In genomic region chr7:141026097-141026739, GRCm38 (mm10) we compare ENCODE assay signal across 12 mouse cellular contexts. TPM values are rescaled to one million over a fixed set of nuclear protein-coding genes. Genes with fewer than 3 reads are reported as not detected.
A peak's percentile ranks its signal among the peaks of the same experiment; 100 is the strongest.
DNase-seq lines count a peak whose midpoint lies in the region; ATAC-seq and TF ChIP-seq lines count a peak whose summit lies in the region.
"Had no signal": no experiment of that assay in that cellular context is flagged by ENCODE, and none has a peak within 500 bp of the region (broad histone marks: within the 10 kb centered on the region; RNA-seq: fewer than 3 reads in every experiment).

No protein-coding gene starts in this region.

- TF ChIP-seq CTCF in E14TG2a.4 (conservative IDR thresholded peaks at IDR 0.05; ENCODE audit: low read length) = no peak

- no peak overlapping the region for H3K4me2 ChIP-seq in heart, embryonic 11.5 days
- no peak overlapping the region for H3K4me2 ChIP-seq in forebrain, embryonic 13.5 days
- H3K4me2 ChIP-seq in midbrain, embryonic 11.5 days = no peak overlapping the region
- H3K4me2 ChIP-seq: limb, embryonic 12.5 days had no signal

- no peaks in the 10 kb centered on the region for H3K36me3 ChIP-seq in heart, embryonic 11.5 days (ENCODE audit: control insufficient read depth, insufficient read depth, low read length)
- no peaks in the 10 kb centered on the region for H3K36me3 ChIP-seq in E14TG2a.4 (ENCODE audit: insufficient read depth, low read length)
- no peaks in the 10 kb centered on the region for H3K36me3 ChIP-seq in forebrain, embryonic 13.5 days (ENCODE audit: poor library complexity, severe bottlenecking)
- H3K36me3 ChIP-seq in midbrain, embryonic 11.5 days (ENCODE audit: control insufficient read depth, insufficient read depth, low read length) = no peaks in the 10 kb centered on the region
- H3K36me3 ChIP-seq: limb, embryonic 12.5 days had no signal

- no peak for DNase-seq in heart, postnatal 10 days
- DNase-seq in midbrain, embryonic 11.5 days (ENCODE audit: low spot score, missing footprints) = peak; percentile 85
- DNase-seq in left cerebral cortex, adult 8-10 months (ENCODE audit: low spot score in 2 of 2) = no peak
- DNase-seq in gastrocnemius, postnatal 10 days = no peak
- no peak for DNase-seq in spleen, postnatal 14 days (ENCODE audit: low spot score in 2 of 2)
- DNase-seq: cerebellum, adult 9-11 months; kidney, adult 18-20 months had no signal

- intact Hi-C loops in heart, postnatal 10 days (cut with DNase I) = no loop called here

- ATAC-seq in heart, embryonic 11.5 days (replicated peaks; ENCODE audit: insufficient number of reproducible peaks, low FRiP score, low TSS enrichment) = no peak
- ATAC-seq in forebrain, embryonic 13.5 days = peak; percentile 40; the same call in 1 of the 2 replicates
- no peak for ATAC-seq in midbrain, embryonic 11.5 days (ENCODE audit: low FRiP score)
- ATAC-seq: activated CD4-positive, CD25-positive, alpha-beta regulatory T cell, adult 4 months had no signal

- H3K27ac ChIP-seq in heart, embryonic 11.5 days (ENCODE audit: low read depth, low read length) = peak overlapping the region; percentile 22; the same call in 1 of the 2 replicates
- peak overlapping the region; percentile 60 for H3K27ac ChIP-seq in forebrain, embryonic 13.5 days
- H3K27ac ChIP-seq in midbrain, embryonic 11.5 days (ENCODE audit: low read depth, low read length) = peak overlapping the region; percentile 65
- H3K27ac ChIP-seq: limb, embryonic 12.5 days had no signal

- no peaks in the 10 kb centered on the region for H3K4me1 ChIP-seq in heart, embryonic 11.5 days (ENCODE audit: control insufficient read depth, insufficient read depth, low read length)
- H3K4me1 ChIP-seq in E14TG2a.4 (replicated peaks; ENCODE audit: low read depth, low read length) = peaks cover 86% of the 10 kb centered on the region
- H3K4me1 ChIP-seq in forebrain, embryonic 13.5 days = peaks cover 20% of the 10 kb centered on the region
- H3K4me1 ChIP-seq in midbrain, embryonic 11.5 days (ENCODE audit: control insufficient read depth, insufficient read depth, low read length) = peaks cover 12% of the 10 kb centered on the region

- no peak overlapping the region for H3K4me3 ChIP-seq in heart, embryonic 11.5 days (ENCODE audit: low read depth, low read length)
- H3K4me3 ChIP-seq in E14TG2a.4 (replicated peaks; ENCODE audit: low read length) = peak overlapping the region; percentile 46
- no peak overlapping the region for H3K4me3 ChIP-seq in forebrain, embryonic 13.5 days
- no peak overlapping the region for H3K4me3 ChIP-seq in midbrain, embryonic 11.5 days (ENCODE audit: low read depth, low read length)
- H3K4me3 ChIP-seq: limb, embryonic 12.5 days had no signal

- no peaks in the 10 kb centered on the region for H3K27me3 ChIP-seq in heart, embryonic 11.5 days (ENCODE audit: control insufficient read depth, insufficient read depth, low read length)
- H3K27me3 ChIP-seq in E14TG2a.4 (ENCODE audit: insufficient read depth, low read length) = no peaks in the 10 kb centered on the region
- H3K27me3 ChIP-seq in forebrain, embryonic 13.5 days = no peaks in the 10 kb centered on the region
- H3K27me3 ChIP-seq in midbrain, embryonic 11.5 days (ENCODE audit: control insufficient read depth, insufficient read depth, low read length) = no peaks in the 10 kb centered on the region
- H3K27me3 ChIP-seq: limb, embryonic 12.5 days had no signal

- H3K9me3 ChIP-seq in heart, embryonic 11.5 days (replicated peaks; ENCODE audit: control insufficient read depth, low read length) = no peaks in the 10 kb centered on the region
- H3K9me3 ChIP-seq in E14TG2a.4 (ENCODE audit: low read length) = no peaks in the 10 kb centered on the region
- no peaks in the 10 kb centered on the region for H3K9me3 ChIP-seq in forebrain, embryonic 13.5 days (replicated peaks)
- H3K9me3 ChIP-seq in midbrain, embryonic 11.5 days (ENCODE audit: control insufficient read depth, low read length) = no peaks in the 10 kb centered on the region
- H3K9me3 ChIP-seq: limb, embryonic 12.5 days had no signal

- H3K9ac ChIP-seq in heart, embryonic 11.5 days (ENCODE audit: low read depth, low read length) = no peak overlapping the region
- no peak overlapping the region for H3K9ac ChIP-seq in forebrain, embryonic 13.5 days
- H3K9ac ChIP-seq in midbrain, embryonic 11.5 days (ENCODE audit: low read length) = no peak overlapping the region
- H3K9ac ChIP-seq: limb, embryonic 12.5 days had no signal

- WGBS in heart, embryonic 11.5 days (ENCODE audit: insufficient replicate concordance) = 49% methylated on average over 6 of the region's 6 CpGs
- 4% methylated on average over 6 of the region's 6 CpGs for WGBS in forebrain, embryonic 13.5 days
- WGBS in midbrain, embryonic 11.5 days = 21% methylated on average over 6 of the region's 6 CpGs

RNA-seq across cellular contexts. Expression of gene Gm17387, which starts 2.7 kb away (rescaled TPM):
- polyA plus RNA-seq in heart, embryonic 11.5 days (2014; fragmentation: Nextera tagmentation; extraction: Ambion mirVana) = not detected in 2 replicates
- not detected for total RNA-seq in heart, postnatal 10 days (2021)
- polyA plus RNA-seq in forebrain, embryonic 13.5 days (2015; fragmentation: Nextera tagmentation; extraction: Ambion mirVana) = not detected in 2 replicates
- not detected in 2 replicates for polyA plus RNA-seq in midbrain, embryonic 11.5 days (2014; fragmentation: Nextera tagmentation; extraction: Ambion mirVana)
- total RNA-seq in left cerebral cortex, adult 8-10 months (2022) = not detected
- total RNA-seq in gastrocnemius, postnatal 10 days (2021) = not detected
- polyA plus RNA-seq: activated CD4-positive, CD25-positive, alpha-beta regulatory T cell, adult 4 months; limb, embryonic 12.5 days had no signal

RNA-seq across cellular contexts. Expression of gene Ifitm6, which starts 8.5 kb away (rescaled TPM):
- 0.26 TPM in 1 of 2 replicates, not detected in the other for polyA plus RNA-seq in heart, embryonic 11.5 days (2014; fragmentation: Nextera tagmentation; extraction: Ambion mirVana)
- total RNA-seq in heart, postnatal 10 days (2021) = under 1 TPM in 1 of 2 experiments, not detected in 1; 0.69 TPM
- not detected in 2 replicates for polyA plus RNA-seq in forebrain, embryonic 13.5 days (2015; fragmentation: Nextera tagmentation; extraction: Ambion mirVana)
- polyA plus RNA-seq in midbrain, embryonic 11.5 days (2014; fragmentation: Nextera tagmentation; extraction: Ambion mirVana) = not detected in 2 replicates
- under 1 TPM in 2 of 4 experiments, not detected in 2; 0.87 to 0.88 TPM for total RNA-seq in left cerebral cortex, adult 8-10 months (2022)
- under 1 TPM; 0.49 to 0.84 TPM for total RNA-seq in gastrocnemius, postnatal 10 days (2021)
- polyA plus RNA-seq: limb, embryonic 12.5 days had no signal

RNA-seq across cellular contexts. Expression of gene Ifitm3, which starts 15.6 kb away (rescaled TPM):
- 32.5 and 36.2 TPM in 2 replicates for polyA plus RNA-seq in heart, embryonic 11.5 days (2014; fragmentation: Nextera tagmentation; extraction: Ambion mirVana)
- total RNA-seq in heart, postnatal 10 days (2021) = 100 to 1,000 TPM; 104 to 117 TPM
- 12.7 and 18.1 TPM in 2 replicates for polyA plus RNA-seq in forebrain, embryonic 13.5 days (2015; fragmentation: Nextera tagmentation; extraction: Ambion mirVana)
- 13.5 and 14.0 TPM in 2 replicates for polyA plus RNA-seq in midbrain, embryonic 11.5 days (2014; fragmentation: Nextera tagmentation; extraction: Ambion mirVana)
- total RNA-seq in left cerebral cortex, adult 8-10 months (2022) = 10 to 100 TPM; 12.2 to 26.6 (median 17.7) TPM
- 10 to 100 TPM; 54.7 to 70.0 TPM for total RNA-seq in gastrocnemius, postnatal 10 days (2021)

RNA-seq across cellular contexts. Expression of gene B4galnt4, which starts 34.7 kb away (rescaled TPM):
- polyA plus RNA-seq in heart, embryonic 11.5 days (2014; fragmentation: Nextera tagmentation; extraction: Ambion mirVana) = 1.4 and 2.6 TPM in 2 replicates
- under 1 TPM in 1 of 2 experiments, not detected in 1; 0.22 TPM for total RNA-seq in heart, postnatal 10 days (2021)
- 33.0 and 34.7 TPM in 2 replicates for polyA plus RNA-seq in forebrain, embryonic 13.5 days (2015; fragmentation: Nextera tagmentation; extraction: Ambion mirVana)
- 18.8 and 19.5 TPM in 2 replicates for polyA plus RNA-seq in midbrain, embryonic 11.5 days (2014; fragmentation: Nextera tagmentation; extraction: Ambion mirVana)
- 10 to 100 TPM; 64.5 to 81.0 (median 79.2) TPM for total RNA-seq in left cerebral cortex, adult 8-10 months (2022)
- total RNA-seq in gastrocnemius, postnatal 10 days (2021) = under 1 TPM; 0.11 to 0.38 TPM

RNA-seq across cellular contexts. Expression of gene Pkp3, which starts 51.8 kb away (rescaled TPM):
- polyA plus RNA-seq in heart, embryonic 11.5 days (2014; fragmentation: Nextera tagmentation; extraction: Ambion mirVana) = 0.67 and 0.68 TPM in 2 replicates
- under 1 TPM in 1 of 2 experiments, not detected in 1; 0.24 TPM for total RNA-seq in heart, postnatal 10 days (2021)
- polyA plus RNA-seq in forebrain, embryonic 13.5 days (2015; fragmentation: Nextera tagmentation; extraction: Ambion mirVana) = 0.25 TPM in 1 of 2 replicates, not detected in the other
- 0.82 and 0.84 TPM in 2 replicates for polyA plus RNA-seq in midbrain, embryonic 11.5 days (2014; fragmentation: Nextera tagmentation; extraction: Ambion mirVana)
- under 1 TPM in 1 of 4 experiments, not detected in 3; 0.57 TPM for total RNA-seq in left cerebral cortex, adult 8-10 months (2022)
- not detected for total RNA-seq in gastrocnemius, postnatal 10 days (2021)
